Mouse (Mus musculus) mesoderm, embryonic 11.5 days (tissue): Measurements from ENCODE around the gene Olfr837.
"Not testable (repeated sequence)": the region's sequence is repeated elsewhere in the genome, so short reads cannot be mapped to it uniquely, and the experiment has no call there.

Source experiments
- DNase-seq: peaks from one replicate; pipeline ENCODE4 v3.0.0-alpha.2; 2012; ENCODE audit warnings: low read depth, low spot score

The Olfr837 gene

GRCm38 (mm10) chr9:19136017-19136416 lies at the start of gene Olfr837:
TSS of gene Olfr837 (plus strand) at chr9:19136317.
- no peak for DNase-seq

- not testable (repeated sequence) for DNase-seq
Observed at GRCm38 (mm10) chr9:19092889-19093753, 43.0 kb upstream of the Olfr837 start.

- no peak for DNase-seq
Observed at GRCm38 (mm10) chr9:19097286-19097685, 38.8 kb upstream of the Olfr837 start.

GRCm38 (mm10) chr9:19120082-19120481 lies 16.0 kb upstream of the Olfr837 start, which contains the start of gene Olfr836:
TSS of gene Olfr836 (plus strand) at chr9:19120382.
- DNase-seq = no peak

- DNase-seq = no peak
Observed at GRCm38 (mm10) chr9:19177212-19177611, 41.1 kb downstream of the Olfr837 start, which contains the start of gene Olfr839-ps1. TSS of gene Olfr839-ps1 (minus strand) at chr9:19177312.
